Mouse (Mus musculus): Measurements from ENCODE around the gene Tmem39a. TPM values are rescaled to one million over a fixed set of nuclear protein-coding genes. Genes with fewer than 3 reads are reported as not detected.

The Tmem39a gene
- polyA plus RNA-seq (2017; shearing (Covaris generic)): 78.8 TPM

GRCm38 (mm10) chr16:38558221-38558748 lies at the start of gene Tmem39a:
Gene Tmem39a, plus strand, starts transcription at chr16:38558698.

GRCm38 (mm10) chr16:38522129-38523084 lies 36.1 kb upstream of the Tmem39a start, which contains the start of gene Timmdc1:
Gene Timmdc1, minus strand, starts transcription at chr16:38522663.

GRCm38 (mm10) chr16:38549479-38550396 lies 8.8 kb upstream of the Tmem39a start, which contains the start of gene Poglut1:
Gene Poglut1, minus strand, starts transcription at chr16:38550258.

Other genes starting within 250 kb of the Tmem39a start
- 0.27 TPM for gene Maats1, start 216.6 kb upstream of the Tmem39a start, polyA plus RNA-seq (2017; shearing (Covaris generic))
- gene Cox17, start 211.7 kb upstream of the Tmem39a start, polyA plus RNA-seq (2017; shearing (Covaris generic)): 247 TPM
- gene Gm21987, start 211.7 kb upstream of the Tmem39a start, polyA plus RNA-seq (2017; shearing (Covaris generic)): not detected
- gene Popdc2, start 196.5 kb upstream of the Tmem39a start, polyA plus RNA-seq (2017; shearing (Covaris generic)): 3.0 TPM
- not detected for gene Pla1a, start 125.6 kb upstream of the Tmem39a start, polyA plus RNA-seq (2017; shearing (Covaris generic))
- gene Adprh, start 106.0 kb upstream of the Tmem39a start, polyA plus RNA-seq (2017; shearing (Covaris generic)): 60.8 TPM
- gene Cd80, start 103.1 kb upstream of the Tmem39a start, polyA plus RNA-seq (2017; shearing (Covaris generic)): 4.9 TPM
- 3.9 TPM for gene Timmdc1, start 36.0 kb upstream of the Tmem39a start, polyA plus RNA-seq (2017; shearing (Covaris generic))
- gene Poglut1, start 8.4 kb upstream of the Tmem39a start, polyA plus RNA-seq (2017; shearing (Covaris generic)): 27.8 TPM
- 64.9 TPM for gene Arhgap31, start 154.6 kb downstream of the Tmem39a start, polyA plus RNA-seq (2017; shearing (Covaris generic))
- gene B4galt4, start 183.6 kb downstream of the Tmem39a start, polyA plus RNA-seq (2017; shearing (Covaris generic)): 1.7 TPM
- not detected for gene Upk1b, start 241.6 kb downstream of the Tmem39a start, polyA plus RNA-seq (2017; shearing (Covaris generic))